Mouse (Mus musculus) spleen, postnatal 10 days (tissue): ENCODE measurements at regions not wholly inside any gene's neighbourhood (a gene's known extent, or its start where the extent isn't known, plus 50 kb on each side); places are given as distances from the start of the nearest gene placed in this dataset.

ENCODE experiments used
- DNase-seq, 2 experiments: peaks; one replicate each; pipeline ENCODE4 v3.0.0; 2021 to 2022; ENCODE audit warnings: low spot score in 2 of 2

- no peak for DNase-seq
Measured at GRCm38 (mm10) chr9:47054595-47054994, 56.1 kb downstream of the Gm4791 start.

DNA sequence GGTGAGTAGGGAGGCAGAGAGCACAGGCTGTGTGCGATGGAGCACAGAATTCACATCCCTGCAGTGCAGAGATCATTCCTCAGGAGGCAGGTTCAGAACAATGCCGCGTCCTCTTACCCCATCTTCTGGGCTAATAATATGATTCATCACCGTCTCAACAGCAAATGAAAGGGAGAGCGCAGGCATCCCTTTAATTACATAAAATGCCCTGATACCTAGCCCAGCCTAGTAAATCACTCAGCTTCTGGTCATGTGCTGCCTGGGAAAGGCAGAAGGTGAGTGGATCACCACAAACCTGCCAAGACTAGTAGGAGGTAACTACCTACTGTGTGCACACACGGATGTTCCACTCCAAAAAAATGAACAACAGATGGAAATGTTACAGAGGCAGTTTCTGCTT, 57.0 kb downstream of the Gm4791 start:
- no peak for DNase-seq

DNA sequence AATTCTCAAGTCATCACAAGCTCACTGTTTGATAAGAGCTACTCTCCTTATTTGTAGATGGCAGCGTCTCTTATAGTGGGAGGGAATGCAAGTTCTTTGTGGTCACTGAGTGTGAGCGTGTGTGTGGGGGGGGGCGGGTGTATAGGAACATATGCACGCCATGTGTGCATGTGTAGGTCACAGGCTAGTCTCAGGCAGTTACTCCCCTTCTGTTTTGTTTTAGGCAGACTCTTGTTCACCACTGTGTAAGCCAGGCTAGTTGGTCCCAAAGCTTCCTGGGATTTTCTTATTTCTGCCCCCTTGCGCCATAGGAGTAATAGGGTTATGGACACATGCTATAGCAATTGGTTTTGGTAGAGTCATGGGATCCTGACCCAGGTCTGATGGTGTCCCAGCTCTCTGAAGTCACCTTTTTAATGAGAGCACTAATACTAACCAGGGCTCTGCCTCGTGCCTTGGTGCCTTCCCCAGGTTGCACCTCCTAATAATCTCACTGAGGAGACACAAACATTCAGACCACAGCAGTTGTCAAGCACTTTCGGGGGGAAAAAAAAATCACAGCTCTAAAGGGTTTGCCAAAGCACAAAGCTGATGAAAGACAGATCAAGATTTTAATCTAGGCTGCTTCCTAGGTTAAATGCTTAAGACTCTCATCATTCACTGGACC, 60.9 kb downstream of the Gm4791 start:
- DNase-seq = no peak

DNA sequence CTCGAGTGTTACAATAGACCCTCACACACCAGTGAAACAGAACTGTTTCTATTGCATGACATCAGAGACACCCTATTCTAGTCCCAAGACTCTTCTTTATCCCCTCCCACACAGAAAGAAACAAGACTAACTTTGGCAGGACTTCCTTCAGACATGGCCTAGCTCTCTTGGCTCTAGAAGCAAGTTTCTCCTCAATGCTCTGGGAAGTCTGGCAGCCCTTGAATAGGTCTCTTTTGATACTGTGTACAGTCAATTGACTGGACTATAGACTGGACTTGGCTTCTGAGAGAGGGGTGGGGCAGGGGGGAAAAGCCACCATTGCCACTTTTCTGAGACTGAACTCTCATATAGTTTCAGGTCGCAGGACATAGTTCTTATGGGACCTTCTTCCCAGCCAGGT, 62.2 kb downstream of the Gm4791 start:
- no peak for DNase-seq

GRCm38 (mm10) chr9:47062516-47062915, 64.0 kb downstream of the Gm4791 start:
- DNase-seq = no peak

DNA sequence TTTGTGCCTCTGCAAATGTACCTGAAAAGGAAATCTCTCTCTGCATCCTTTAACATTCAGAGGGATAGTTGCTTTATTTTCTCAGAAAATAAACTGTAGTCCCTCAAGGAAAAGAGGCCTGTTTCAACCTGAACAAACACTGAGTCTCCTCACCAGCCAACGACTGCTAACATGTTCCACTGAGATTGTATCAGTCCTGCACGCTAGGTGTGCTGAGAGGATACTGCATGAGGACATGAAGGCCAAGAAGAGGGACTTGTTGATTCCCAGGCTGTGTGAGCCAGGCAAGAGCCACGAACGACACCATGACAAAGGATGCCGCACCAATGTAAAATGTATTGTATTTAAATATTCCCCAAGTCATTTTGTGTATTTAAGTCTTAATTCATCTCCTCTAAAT, 65.2 kb downstream of the Gm4791 start:
- no peak for DNase-seq

GRCm38 (mm10) chr9:47064463-47065032, 66.0 kb downstream of the Gm4791 start:
- DNase-seq = no peak

- DNase-seq = no peak
Measured at GRCm38 (mm10) chr9:47069436-47069835, 70.9 kb downstream of the Gm4791 start.

- no peak for DNase-seq
Measured at GRCm38 (mm10) chr9:47070958-47071357, 72.4 kb downstream of the Gm4791 start.

DNA sequence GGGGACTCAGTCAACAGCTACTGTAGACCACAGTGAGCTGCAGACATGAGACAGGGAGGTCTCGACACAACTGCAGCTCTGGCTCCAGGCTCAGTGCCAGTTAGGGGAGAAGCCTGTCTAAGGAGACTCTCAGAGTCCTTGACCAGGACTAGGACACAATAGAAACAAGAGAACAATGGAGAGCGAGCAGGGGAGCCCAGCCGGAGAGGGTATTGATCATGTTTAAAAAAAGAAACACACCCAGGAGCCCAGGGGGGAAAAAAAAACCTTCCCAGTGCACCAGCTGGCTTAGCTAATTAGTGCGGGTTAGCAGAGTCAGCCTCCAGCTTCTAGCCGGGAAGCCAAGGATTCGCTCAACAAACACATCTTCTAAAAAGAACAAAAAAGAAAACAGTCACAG, 78.4 kb downstream of the Gm4791 start:
- DNase-seq = no peak

GRCm38 (mm10) chr9:47077416-47077815, 78.9 kb downstream of the Gm4791 start:
- DNase-seq = no peak

- DNase-seq = no peak
Measured at GRCm38 (mm10) chr9:47077945-47078344, 79.4 kb downstream of the Gm4791 start.

GRCm38 (mm10) chr9:47081407-47081806, 82.9 kb downstream of the Gm4791 start:
- no peak for DNase-seq

DNA sequence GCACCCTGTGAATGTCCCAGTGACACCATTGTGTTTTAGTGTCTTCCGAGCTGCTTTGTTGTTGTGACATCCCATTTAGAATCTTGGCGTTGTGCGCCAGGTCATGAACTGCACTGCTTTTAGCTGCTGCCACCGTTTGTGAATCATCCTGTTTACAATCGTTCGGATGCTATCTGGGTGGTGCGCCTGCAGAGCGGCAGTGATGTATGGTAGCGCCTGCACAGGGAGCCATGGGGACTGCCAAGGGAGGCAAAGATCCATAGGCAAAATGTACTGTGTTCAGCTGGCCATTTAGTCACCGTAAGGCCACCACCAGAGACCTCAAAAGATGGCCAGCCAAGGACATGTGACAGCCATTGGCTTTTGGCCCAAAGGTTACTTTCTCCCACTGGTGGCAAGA, 93.3 kb downstream of the Gm4791 start:
- no peak for DNase-seq

DNA sequence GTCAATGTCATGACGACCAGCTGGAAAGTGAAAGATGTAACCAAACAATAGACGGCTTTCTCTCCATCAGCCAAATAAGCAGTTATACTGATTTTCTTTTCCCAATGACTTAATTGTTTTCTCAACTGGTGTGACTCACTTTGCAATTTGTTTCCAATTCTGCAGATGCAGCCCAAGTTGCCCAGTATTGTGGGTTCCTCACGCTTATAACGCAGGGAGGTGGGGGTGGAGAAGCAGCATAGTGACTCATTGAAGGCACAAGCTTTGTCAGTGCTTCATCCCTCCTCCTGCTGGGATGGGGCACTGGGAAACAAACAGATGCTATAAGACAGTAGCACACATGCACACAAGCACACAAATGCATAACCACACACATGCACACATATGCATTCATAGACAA, 97.1 kb downstream of the Gm4791 start:
- DNase-seq = no peak

GRCm38 (mm10) chr9:47103316-47103715, 104.8 kb downstream of the Gm4791 start:
- DNase-seq = no peak

DNA sequence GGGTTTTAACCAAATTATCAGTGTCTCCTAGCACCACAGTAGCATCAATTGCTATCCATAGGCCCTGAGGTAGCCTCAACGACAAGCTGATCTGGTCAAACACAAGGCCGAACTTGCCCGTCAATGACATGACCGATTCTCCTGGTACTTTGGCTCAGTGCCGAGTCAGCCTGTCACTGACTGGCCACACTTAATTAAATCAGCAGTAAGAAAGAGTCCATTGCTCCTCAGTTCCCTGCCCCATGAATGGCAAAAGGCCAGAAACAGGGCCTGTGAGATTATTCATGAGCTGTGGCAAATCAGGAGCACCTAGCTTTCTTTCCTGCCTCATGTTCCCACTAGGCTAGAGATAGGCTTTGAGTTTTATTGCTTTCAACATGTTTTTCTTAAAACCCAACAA, 105.4 kb downstream of the Gm4791 start:
- no peak for DNase-seq

GRCm38 (mm10) chr9:47108096-47108495, 109.6 kb downstream of the Gm4791 start:
- DNase-seq = no peak

DNA sequence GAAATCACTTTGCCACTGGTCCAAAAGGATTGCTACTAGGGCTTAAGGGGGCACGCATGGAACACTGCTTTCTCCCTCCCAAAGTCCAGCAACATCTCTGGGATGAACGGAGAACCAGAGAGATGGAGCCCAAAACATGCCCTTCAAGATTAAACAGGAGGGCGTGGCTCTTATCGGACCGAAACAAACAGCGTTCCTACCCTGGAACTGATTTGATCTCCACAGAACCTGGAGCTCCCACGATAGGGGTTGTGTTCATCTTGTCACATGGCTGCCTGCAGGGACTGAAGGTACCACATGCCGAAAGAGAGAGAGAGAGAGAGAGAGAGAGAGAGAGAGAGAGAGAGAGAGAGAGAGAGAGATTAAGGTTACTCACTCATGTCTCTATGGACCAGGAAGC, 120.7 kb downstream of the Gm4791 start:
- DNase-seq = no peak

- DNase-seq = no peak
Measured at GRCm38 (mm10) chr9:47123113-47123512, 124.6 kb downstream of the Gm4791 start.

DNA sequence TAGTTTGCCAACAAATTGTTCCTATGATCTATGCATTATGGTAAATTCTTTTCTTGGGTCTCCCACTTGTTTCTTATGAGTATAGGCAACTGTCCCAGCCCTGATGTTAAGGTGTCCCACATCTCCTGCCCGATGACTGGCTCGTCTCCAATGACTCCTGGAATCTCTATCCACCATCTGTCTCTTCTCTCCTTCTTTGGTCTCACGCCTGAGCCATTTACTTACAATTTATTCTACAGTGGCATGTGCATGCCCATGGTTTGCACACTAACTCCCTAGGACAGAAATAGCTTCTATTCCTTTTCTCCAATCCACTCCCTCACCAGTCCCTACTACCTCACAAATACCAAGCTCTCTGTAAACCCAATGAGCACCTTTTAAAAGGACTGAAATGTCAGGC, 127.0 kb downstream of the Gm4791 start:
- no peak for DNase-seq

DNA sequence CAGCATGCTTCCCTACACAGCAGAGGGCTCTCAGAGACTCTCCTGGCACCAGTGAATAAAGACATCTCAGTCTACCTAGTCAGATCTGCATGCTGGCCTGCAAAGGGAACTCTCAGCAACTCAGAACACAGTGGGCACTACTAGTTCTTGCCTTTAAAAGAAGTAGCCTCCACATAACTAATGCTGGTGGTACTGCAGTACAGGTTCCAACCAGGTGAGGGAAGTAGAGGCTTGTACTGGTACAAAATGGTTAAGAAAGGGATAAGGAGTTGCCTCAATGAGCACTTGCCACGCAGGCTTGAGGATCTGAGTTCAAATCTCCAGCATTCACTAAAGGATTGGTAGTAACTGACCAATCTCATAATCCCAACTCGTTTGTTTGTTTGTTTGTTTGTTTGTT, 127.7 kb downstream of the Gm4791 start:
- no peak for DNase-seq

- DNase-seq = no peak
Measured at GRCm38 (mm10) chr9:47127756-47128424, 129.3 kb downstream of the Gm4791 start.
